Mouse (Mus musculus): ENCODE measurements around the gene Nrg4.

GRCm38 (mm10) chr9:55225165-55225737 is 101.4 kb downstream of the Nrg4 start:
- TF ChIP-seq CTCF (conservative IDR thresholded peaks at IDR 0.05; ENCODE audit: low read length) (no peak), NANOG (IDR thresholded peaks at IDR 0.05; ENCODE audit: borderline replicate concordance, low read length) (peak; percentile 81)

All from E14TG2a.4 (cell line).